Mouse (Mus musculus) megakaryocyte, embryonic 14.5 days (primary cell): ENCODE results near the gene Rmdn2.

Source experiments
- FLI1 ChIP-seq: IDR thresholded peaks from 2 replicates; pipeline ENCODE4 v1.6.1; 2012; ENCODE audit warnings: low read length, inconsistent platforms, mixed read lengths
- GATA1 ChIP-seq: IDR thresholded peaks from 3 replicates; pipeline ENCODE4 v1.6.1; 2012; ENCODE audit warnings: mixed read lengths, low read length, inconsistent platforms, borderline replicate concordance

DNA sequence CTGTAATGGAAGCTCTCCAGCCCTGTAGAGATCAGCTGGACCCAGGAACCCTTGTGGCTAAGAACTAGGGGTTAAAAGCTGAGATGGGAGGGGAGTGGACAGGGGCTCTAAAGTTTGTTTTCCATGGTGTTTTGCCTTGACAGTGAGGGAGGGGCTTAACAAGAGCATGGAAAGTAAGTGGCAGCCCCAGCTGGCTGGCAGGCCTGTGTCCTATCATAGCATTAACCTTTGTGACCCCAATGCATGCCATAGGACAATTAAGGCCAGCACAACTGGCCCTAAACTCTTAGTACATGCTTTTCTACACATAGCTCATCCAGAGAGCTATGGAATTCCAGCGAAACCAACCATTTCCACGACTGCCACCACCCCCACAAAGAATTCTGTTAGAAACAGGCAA, 47.9 kb upstream of the Rmdn2 start:
- TF ChIP-seq GATA1, result no peak
- no peak for TF ChIP-seq FLI1
